Mouse (Mus musculus) natural killer cell, adult 2 months (primary cell): ENCODE measurements around the gene Nup107.

Source experiments
- DNase-seq, 2 experiments: peaks; one replicate each; pipeline ENCODE4 v3.0.0; 2022; ENCODE audit warnings: low spot score in 2 of 2

Nup107 gene

DNA sequence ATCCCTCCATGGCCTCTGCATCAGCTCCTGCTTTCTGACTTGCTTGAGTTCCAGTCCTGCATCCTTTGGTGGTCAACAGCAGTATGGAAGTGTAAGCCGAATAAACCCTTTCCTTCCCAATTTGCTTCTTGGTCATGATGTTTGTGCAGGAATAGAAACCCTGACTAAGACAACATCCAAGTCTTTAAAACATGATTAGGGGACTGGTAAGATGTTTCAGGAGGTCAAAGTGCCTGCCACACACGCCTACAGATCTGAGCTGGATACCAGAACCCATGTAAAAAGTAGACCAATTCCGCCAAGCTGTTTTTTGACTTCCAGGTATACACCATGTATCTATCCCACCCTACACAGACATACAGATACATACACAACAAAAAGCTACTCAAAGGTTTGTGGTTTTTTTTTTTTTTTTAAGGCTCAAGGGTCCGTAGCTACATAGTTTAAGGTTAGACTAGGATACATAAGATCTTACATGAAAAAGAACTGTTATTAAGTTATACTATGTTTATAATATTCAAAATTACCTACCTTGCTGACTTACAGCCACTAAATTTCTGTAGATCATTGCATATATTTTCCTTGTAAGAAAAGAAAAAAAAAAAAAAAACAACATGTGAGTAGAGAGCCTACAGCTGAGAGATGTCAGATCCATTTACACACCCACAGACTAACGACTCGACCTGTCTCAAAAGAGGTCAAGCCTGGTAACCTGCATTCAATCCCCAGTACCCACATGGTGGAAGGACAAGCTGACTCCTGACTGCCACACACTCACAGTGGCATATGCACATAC lies 91.3 kb downstream of the Nup107 start:
- no peak for DNase-seq
